Mouse (Mus musculus): ENCODE data around the gene Asb10. TPM values are rescaled to one million over a fixed set of nuclear protein-coding genes. Genes with fewer than 3 reads are reported as not detected.

The Asb10 gene
- polyA plus RNA-seq (2015; fragmentation: Nextera tagmentation; extraction: Ambion mirVana): 0.24 and 0.58 TPM in 2 replicates

- peak; percentile 52 for ATAC-seq (ENCODE audit: insufficient read depth, low FRiP score)
Measured at GRCm38 (mm10) chr5:24540387-24541143, at the start of gene Asb10. Gene Asb10 (minus strand): TSS chr5:24540978.

GRCm38 (mm10) chr5:24589511-24590500, 49.0 kb upstream of the Asb10 start:
- no peak overlapping the region for H3K9ac ChIP-seq (ENCODE audit: low read length)
- H3K36me3 ChIP-seq (ENCODE audit: control insufficient read depth, insufficient read depth, low read length): peaks cover 18% of the 10 kb centered on the region; the same call in 1 of the 2 replicates

More at GRCm38 (mm10) chr5:24540387-24541143, at the start of gene Asb10:
- no peaks in the 10 kb centered on the region for H3K36me3 ChIP-seq (ENCODE audit: control insufficient read depth, insufficient read depth, low read length)
- peak within 1 kb of the TSS; percentile 44 for H3K4me2 ChIP-seq (ENCODE audit: low read depth, low read length)
- 21% methylated on average over 14 of the region's 14 CpGs for WGBS
- H3K9ac ChIP-seq (ENCODE audit: low read length): peak within 1 kb of the TSS; percentile 52
- H3K27me3 ChIP-seq (ENCODE audit: control insufficient read depth, insufficient read depth, low read length): no peaks in the 10 kb centered on the region
- H3K4me1 ChIP-seq (ENCODE audit: control insufficient read depth, insufficient read depth, low read length): peaks cover 13% of the 10 kb centered on the region
- H3K27ac ChIP-seq (ENCODE audit: low read length): peak within 1 kb of the TSS; percentile 14; the same call in 1 of the 2 replicates
- H3K4me3 ChIP-seq (replicated peaks; ENCODE audit: low read length): peak within 1 kb of the TSS; percentile 25
- no peaks in the 10 kb centered on the region for H3K9me3 ChIP-seq (replicated peaks; ENCODE audit: control insufficient read depth, low read length)

GRCm38 (mm10) chr5:24587200-24587577, 46.4 kb upstream of the Asb10 start:
- Histone ChIP-seq H3K27me3 (ENCODE audit: control insufficient read depth, insufficient read depth, low read length) (no peaks in the 10 kb centered on the region), H3K9me3 (replicated peaks; ENCODE audit: control insufficient read depth, low read length) (no peaks in the 10 kb centered on the region), H3K36me3 (ENCODE audit: control insufficient read depth, insufficient read depth, low read length) (0 out of 2 replicates have a peak, but pooled peaks cover 2% of the 10 kb centered on the region), H3K4me3 (replicated peaks; ENCODE audit: low read length) (peak overlapping the region; percentile 90), H3K9ac (ENCODE audit: low read length) (peak overlapping the region; percentile 87), H3K4me1 (ENCODE audit: control insufficient read depth, insufficient read depth, low read length) (peaks cover 20% of the 10 kb centered on the region), H3K27ac (ENCODE audit: low read length) (peak overlapping the region; percentile 70; the same call in 1 of the 2 replicates), H3K4me2 (ENCODE audit: low read depth, low read length) (peak overlapping the region; percentile 92)
- 19% methylated on average over 4 of the region's 4 CpGs for WGBS
- no peak for ATAC-seq (ENCODE audit: insufficient read depth, low FRiP score)

More at GRCm38 (mm10) chr5:24589511-24590500, 49.0 kb upstream of the Asb10 start:
- Histone ChIP-seq H3K4me1 (ENCODE audit: control insufficient read depth, insufficient read depth, low read length) (peaks cover 20% of the 10 kb centered on the region), H3K4me3 (replicated peaks; ENCODE audit: low read length) (no peak overlapping the region), H3K4me2 (ENCODE audit: low read depth, low read length) (no peak overlapping the region), H3K27ac (ENCODE audit: low read length) (no peak overlapping the region), H3K27me3 (ENCODE audit: control insufficient read depth, insufficient read depth, low read length) (no peaks in the 10 kb centered on the region), H3K9me3 (replicated peaks; ENCODE audit: control insufficient read depth, low read length) (no peaks in the 10 kb centered on the region)
- no peak for ATAC-seq (ENCODE audit: insufficient read depth, low FRiP score)
- 92% methylated on average over 20 of the region's 20 CpGs for WGBS

- Histone ChIP-seq H3K27me3 (ENCODE audit: control insufficient read depth, insufficient read depth, low read length) (no peaks in the 10 kb centered on the region), H3K4me1 (ENCODE audit: control insufficient read depth, insufficient read depth, low read length) (peaks cover 20% of the 10 kb centered on the region), H3K27ac (ENCODE audit: low read length) (peak within 1 kb of the TSS; percentile 70), H3K4me3 (replicated peaks; ENCODE audit: low read length) (peak within 1 kb of the TSS; percentile 90), H3K9me3 (replicated peaks; ENCODE audit: control insufficient read depth, low read length) (no peaks in the 10 kb centered on the region), H3K9ac (ENCODE audit: low read length) (peak within 1 kb of the TSS; percentile 87), H3K36me3 (ENCODE audit: control insufficient read depth, insufficient read depth, low read length) (no peaks in the 10 kb centered on the region), H3K4me2 (ENCODE audit: low read depth, low read length) (peak within 1 kb of the TSS; percentile 92)
- peak; percentile 87 for ATAC-seq (ENCODE audit: insufficient read depth, low FRiP score)
- WGBS: under 1% methylated on average over 43 of the region's 43 CpGs
Measured at GRCm38 (mm10) chr5:24586547-24587199, 45.9 kb upstream of the Asb10 start, which contains the start of gene Chpf2. Gene Chpf2 (plus strand): TSS chr5:24586741.

- H3K4me1 ChIP-seq (ENCODE audit: control insufficient read depth, insufficient read depth, low read length): peaks cover 15% of the 10 kb centered on the region
- peak overlapping the region; percentile 90 for H3K4me3 ChIP-seq (replicated peaks; ENCODE audit: low read length)
- peak overlapping the region; percentile 87 for H3K9ac ChIP-seq (ENCODE audit: low read length)
- 12% methylated on average over 8 of the region's 8 CpGs for WGBS
- no peaks in the 10 kb centered on the region for H3K36me3 ChIP-seq (ENCODE audit: control insufficient read depth, insufficient read depth, low read length)
- no peaks in the 10 kb centered on the region for H3K9me3 ChIP-seq (replicated peaks; ENCODE audit: control insufficient read depth, low read length)
- H3K27ac ChIP-seq (ENCODE audit: low read length): peak overlapping the region; percentile 70
- H3K4me2 ChIP-seq (ENCODE audit: low read depth, low read length): peak overlapping the region; percentile 92
- H3K27me3 ChIP-seq (ENCODE audit: control insufficient read depth, insufficient read depth, low read length): no peaks in the 10 kb centered on the region
- 0 out of 2 replicates have a peak, but pooled peaks have one; percentile 15 for ATAC-seq (ENCODE audit: insufficient read depth, low FRiP score)
Measured at GRCm38 (mm10) chr5:24586106-24586505, 45.3 kb upstream of the Asb10 start.

GRCm38 (mm10) chr5:24578109-24578963, 37.6 kb upstream of the Asb10 start:
- Histone ChIP-seq H3K36me3 (ENCODE audit: control insufficient read depth, insufficient read depth, low read length) (peaks cover 11% of the 10 kb centered on the region; the same call in 1 of the 2 replicates), H3K9ac (ENCODE audit: low read length) (peak overlapping the region; percentile 70), H3K4me3 (replicated peaks; ENCODE audit: low read length) (peak overlapping the region; percentile 91), H3K27me3 (ENCODE audit: control insufficient read depth, insufficient read depth, low read length) (no peaks in the 10 kb centered on the region), H3K27ac (ENCODE audit: low read length) (peak overlapping the region; percentile 88), H3K9me3 (replicated peaks; ENCODE audit: control insufficient read depth, low read length) (no peaks in the 10 kb centered on the region), H3K4me2 (ENCODE audit: low read depth, low read length) (peak overlapping the region; percentile 57), H3K4me1 (ENCODE audit: control insufficient read depth, insufficient read depth, low read length) (peaks cover 9% of the 10 kb centered on the region)
- no peak for ATAC-seq (ENCODE audit: insufficient read depth, low FRiP score)
- 65% methylated on average over 6 of the region's 6 CpGs for WGBS

GRCm38 (mm10) chr5:24577183-24577929, 36.6 kb upstream of the Asb10 start, which contains the start of gene Abcf2:
Gene Abcf2 (minus strand): TSS chr5:24577467.
- peak within 1 kb of the TSS; percentile 73 for H3K4me2 ChIP-seq (ENCODE audit: low read depth, low read length)
- H3K9me3 ChIP-seq (replicated peaks; ENCODE audit: control insufficient read depth, low read length): no peaks in the 10 kb centered on the region
- H3K4me1 ChIP-seq (ENCODE audit: control insufficient read depth, insufficient read depth, low read length): peaks cover 9% of the 10 kb centered on the region
- WGBS: under 1% methylated on average over 48 of the region's 48 CpGs
- H3K27me3 ChIP-seq (ENCODE audit: control insufficient read depth, insufficient read depth, low read length): no peaks in the 10 kb centered on the region
- H3K36me3 ChIP-seq (ENCODE audit: control insufficient read depth, insufficient read depth, low read length): peaks cover 19% of the 10 kb centered on the region; the same call in 1 of the 2 replicates
- peak within 1 kb of the TSS; percentile 89 for H3K9ac ChIP-seq (ENCODE audit: low read length)
- H3K27ac ChIP-seq (ENCODE audit: low read length): peak within 1 kb of the TSS; percentile 88
- ATAC-seq (ENCODE audit: insufficient read depth, low FRiP score): peak; percentile 98
- peak within 1 kb of the TSS; percentile 91 for H3K4me3 ChIP-seq (replicated peaks; ENCODE audit: low read length)
